Mouse (Mus musculus) E14TG2a.4 (cell line): Measurements from ENCODE around the gene Chmp1a.

Source experiments
- CTCF ChIP-seq: conservative IDR thresholded peaks from 2 replicates; pipeline ENCODE4 v1.5.1; 2014; ENCODE audit warnings: low read length
- NANOG ChIP-seq: IDR thresholded peaks from 2 replicates; pipeline ENCODE4 v1.6.1; 2014; ENCODE audit warnings: borderline replicate concordance, low read length, mixed read lengths
- POU5F1 ChIP-seq: IDR thresholded peaks from 2 replicates; pipeline ENCODE4 v1.6.1; 2014; ENCODE audit warnings: low read length, borderline replicate concordance

DNA sequence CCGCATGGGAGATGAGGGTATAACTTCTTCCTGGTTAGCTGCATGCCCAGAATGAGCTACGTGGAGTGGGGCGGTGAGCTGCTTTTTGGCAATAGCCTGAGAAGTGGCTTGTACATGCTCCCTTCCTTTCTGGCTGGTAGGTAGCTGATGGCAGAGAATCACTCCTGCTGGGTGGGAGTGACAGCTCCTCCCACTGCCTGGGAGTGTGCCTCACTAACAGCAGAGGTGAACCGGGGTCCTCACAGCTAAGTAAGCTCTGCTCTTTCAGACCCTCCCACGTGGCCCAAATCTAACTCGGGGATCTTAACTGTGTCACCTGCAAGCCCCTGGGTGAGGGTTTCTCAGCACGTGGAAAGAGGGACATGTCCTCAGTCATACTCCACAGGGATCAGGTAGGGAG, 20.0 kb upstream of the Chmp1a start:
- TF ChIP-seq CTCF (no peak), POU5F1 (no peak), NANOG (no peak)
